Mouse (Mus musculus) limb, embryonic 11.5 days (tissue): Measurements from ENCODE around the gene B4galnt1. TPM values are rescaled to one million over a fixed set of nuclear protein-coding genes. Genes with fewer than 3 reads are reported as not detected.

Source experiments
- ATAC-seq: fragments of 200-750 bp; cut with Nextera tagmentation; 2 replicates; pipeline ENCODE4 v1.8.0; 2017; ENCODE audit warnings: low read depth; ENCODE audit not compliant: insufficient number of reproducible peaks, low FRiP score, low TSS enrichment
- DNase-seq: peaks from one replicate; pipeline ENCODE4 v3.0.0-alpha.2; 2015; ENCODE audit warnings: low spot score
- H3K27ac ChIP-seq: fragments of 300-500 bp; sonication (generic); replicated peaks from 2 replicates; pipeline ENCODE4 v1.5.1; 2014; ENCODE audit warnings: low read depth, mild to moderate bottlenecking, low read length
- H3K27me3 ChIP-seq: fragments of 300-500 bp; sonication (generic); 2 replicates; pipeline ENCODE4 v1.6.1; 2014; ENCODE audit warnings: mild to moderate bottlenecking, low read length, mixed read lengths; ENCODE audit not compliant: control insufficient read depth, insufficient read depth
- H3K36me3 ChIP-seq: fragments of 300-500 bp; sonication (generic); 2 replicates; pipeline ENCODE4 v1.6.1; 2014; ENCODE audit warnings: mild to moderate bottlenecking, low read length, moderate library complexity, mixed read lengths; ENCODE audit not compliant: control insufficient read depth, insufficient read depth
- H3K4me1 ChIP-seq: fragments of 300-500 bp; sonication (generic); 2 replicates; pipeline ENCODE4 v1.6.1; 2014; ENCODE audit warnings: low read length, mixed read lengths; ENCODE audit not compliant: control insufficient read depth, insufficient read depth
- H3K4me2 ChIP-seq: fragments of 300-500 bp; sonication (generic); 2 replicates; pipeline ENCODE4 v1.6.1; 2014; ENCODE audit warnings: low read depth, mild to moderate bottlenecking, moderate library complexity; ENCODE audit not compliant: severe bottlenecking
- H3K4me3 ChIP-seq: fragments of 300-500 bp; sonication (generic); 2 replicates; pipeline ENCODE4 v1.5.1; 2014; ENCODE audit warnings: low read depth, low read length
- H3K9ac ChIP-seq: fragments of 300-500 bp; sonication (generic); 2 replicates; pipeline ENCODE4 v1.6.1; 2014; ENCODE audit warnings: mild to moderate bottlenecking, low read length
- H3K9me3 ChIP-seq: fragments of 300-500 bp; sonication (generic); 2 replicates; pipeline ENCODE4 v1.6.1; 2016; ENCODE audit warnings: low read length; ENCODE audit not compliant: control insufficient read depth
- WGBS: fragments of 180-500 bp; shearing (Covaris S2); extraction: QIAGEN DNeasy Blood & Tissue Kit; methylation state at CpG from one replicate; pipeline ENCODE4 v1.1.7; 2014; 5-methylcytosine and 5-hydroxymethylcytosine counted together
- polyA plus RNA-seq: library from polyadenylated mRNA; unstranded; fragments of >200 nt; fragmentation: Nextera tagmentation; extraction: Ambion mirVana; gene quantifications from 2 replicates; pipeline ENCODE4 v1.2.1, GENCODE M21; 2014

Gene B4galnt1
- polyA plus RNA-seq = 3.4 TPM in 2 replicates

GRCm38 (mm10) chr10:127164631-127165353 is at the start of gene B4galnt1:
B4galnt1 (plus strand) TSS chr10:127165225.
- peak within 1 kb of the TSS; percentile 64 for H3K9ac ChIP-seq
- H3K27me3 ChIP-seq = peaks cover 40% of the 10 kb centered on the region
- H3K27ac ChIP-seq = no peak within 1 kb of the TSS
- H3K4me2 ChIP-seq = peak within 1 kb of the TSS; percentile 99
- 2% methylated on average over 52 of the region's 52 CpGs for WGBS
- H3K36me3 ChIP-seq = no peaks in the 10 kb centered on the region
- peaks cover 13% of the 10 kb centered on the region for H3K4me1 ChIP-seq
- ATAC-seq (peak; percentile 79), DNase-seq (peak; percentile 85)
- H3K4me3 ChIP-seq = peak within 1 kb of the TSS; percentile 51
- H3K9me3 ChIP-seq = no peaks in the 10 kb centered on the region

- Histone ChIP-seq H3K9ac (no peak overlapping the region), H3K9me3 (no peaks in the 10 kb centered on the region), H3K4me1 (peaks cover 4% of the 10 kb centered on the region; the same call in 1 of the 2 replicates), H3K27me3 (no peaks in the 10 kb centered on the region), H3K27ac (no peak overlapping the region), H3K4me3 (no peak overlapping the region), H3K4me2 (no peak overlapping the region), H3K36me3 (peaks cover 4% of the 10 kb centered on the region; the same call in 1 of the 2 replicates)
- no peak for DNase-seq
- 89% methylated on average over 11 of the region's 11 CpGs for WGBS
- no peak for ATAC-seq
Observed at GRCm38 (mm10) chr10:127118470-127118869, 46.6 kb upstream of the B4galnt1 start.

- H3K9ac ChIP-seq = no peak overlapping the region
- H3K27me3 ChIP-seq = no peaks in the 10 kb centered on the region
- H3K4me2 ChIP-seq = no peak overlapping the region
- DNase-seq = no peak
- H3K4me1 ChIP-seq = peaks cover 4% of the 10 kb centered on the region; the same call in 1 of the 2 replicates
- 92% methylated on average over 10 of the region's 10 CpGs for WGBS
- H3K9me3 ChIP-seq = no peaks in the 10 kb centered on the region
- peaks cover 4% of the 10 kb centered on the region; the same call in 1 of the 2 replicates for H3K36me3 ChIP-seq
- no peak overlapping the region for H3K4me3 ChIP-seq
- no peak overlapping the region for H3K27ac ChIP-seq
- ATAC-seq = no peak
Observed at GRCm38 (mm10) chr10:127119229-127119628, 45.8 kb upstream of the B4galnt1 start.

GRCm38 (mm10) chr10:127120301-127121065 is 44.5 kb upstream of the B4galnt1 start:
- ATAC-seq = peak; percentile 23; the same call in 1 of the 2 replicates
- no peak overlapping the region for H3K27ac ChIP-seq
- peak overlapping the region; percentile 96 for H3K4me2 ChIP-seq
- H3K4me1 ChIP-seq = peaks cover 4% of the 10 kb centered on the region; the same call in 1 of the 2 replicates
- H3K27me3 ChIP-seq = no peaks in the 10 kb centered on the region
- H3K4me3 ChIP-seq = peak overlapping the region; percentile 86
- WGBS = 4% methylated on average over 34 of the region's 34 CpGs
- peak; percentile 23 for DNase-seq
- H3K9me3 ChIP-seq = no peaks in the 10 kb centered on the region
- H3K9ac ChIP-seq = peak overlapping the region; percentile 65
- peaks cover 4% of the 10 kb centered on the region; the same call in 1 of the 2 replicates for H3K36me3 ChIP-seq

- no peaks in the 10 kb centered on the region for H3K27me3 ChIP-seq
- no peak within 1 kb of the TSS for H3K27ac ChIP-seq
- under 1% methylated on average over 19 of the region's 19 CpGs for WGBS
- ATAC-seq (peak; percentile 96), DNase-seq (peak; percentile 96)
- peak within 1 kb of the TSS; percentile 65 for H3K9ac ChIP-seq
- peaks cover 4% of the 10 kb centered on the region; the same call in 1 of the 2 replicates for H3K36me3 ChIP-seq
- H3K4me2 ChIP-seq = peak within 1 kb of the TSS; percentile 96
- peak within 1 kb of the TSS; percentile 86 for H3K4me3 ChIP-seq
- peaks cover 4% of the 10 kb centered on the region; the same call in 1 of the 2 replicates for H3K4me1 ChIP-seq
- H3K9me3 ChIP-seq = no peaks in the 10 kb centered on the region
Observed at GRCm38 (mm10) chr10:127121066-127121477, 44.0 kb upstream of the B4galnt1 start, which contains the start of gene Os9. Os9 (minus strand) TSS chr10:127121131.

GRCm38 (mm10) chr10:127122018-127122417 is 43.0 kb upstream of the B4galnt1 start:
- 95% methylated on average over 3 of the region's 3 CpGs for WGBS
- Histone ChIP-seq H3K27me3 (no peaks in the 10 kb centered on the region), H3K27ac (no peak overlapping the region), H3K4me2 (no peak overlapping the region), H3K9ac (no peak overlapping the region), H3K9me3 (no peaks in the 10 kb centered on the region), H3K36me3 (peaks cover 4% of the 10 kb centered on the region; the same call in 1 of the 2 replicates), H3K4me3 (no peak overlapping the region), H3K4me1 (peaks cover 4% of the 10 kb centered on the region; the same call in 1 of the 2 replicates)
- no peak for DNase-seq
- ATAC-seq = no peak

GRCm38 (mm10) chr10:127122784-127123435 is 42.1 kb upstream of the B4galnt1 start:
- H3K4me1 ChIP-seq = peaks cover 4% of the 10 kb centered on the region; the same call in 1 of the 2 replicates
- peaks cover 4% of the 10 kb centered on the region; the same call in 1 of the 2 replicates for H3K36me3 ChIP-seq
- H3K9ac ChIP-seq = no peak overlapping the region
- H3K27ac ChIP-seq = no peak overlapping the region
- 12% methylated on average over 13 of the region's 13 CpGs for WGBS
- DNase-seq (peak; percentile 60), ATAC-seq (no peak)
- H3K4me3 ChIP-seq = no peak overlapping the region; the same call in 1 of the 2 replicates
- peak overlapping the region; percentile 40 for H3K4me2 ChIP-seq
- H3K9me3 ChIP-seq = no peaks in the 10 kb centered on the region
- H3K27me3 ChIP-seq = no peaks in the 10 kb centered on the region

GRCm38 (mm10) chr10:127123436-127123805 is 41.6 kb upstream of the B4galnt1 start:
- Histone ChIP-seq H3K9ac (no peak overlapping the region), H3K27me3 (no peaks in the 10 kb centered on the region), H3K4me2 (peak overlapping the region; percentile 40; the same call in 1 of the 2 replicates), H3K9me3 (no peaks in the 10 kb centered on the region), H3K4me3 (no peak overlapping the region; the same call in 1 of the 2 replicates), H3K4me1 (peaks cover 4% of the 10 kb centered on the region; the same call in 1 of the 2 replicates), H3K27ac (no peak overlapping the region), H3K36me3 (peaks cover 4% of the 10 kb centered on the region; the same call in 1 of the 2 replicates)
- peak; percentile 77 for DNase-seq
- 9% methylated on average over 4 of the region's 4 CpGs for WGBS
- no peak for ATAC-seq
